Mouse (Mus musculus): ENCODE data around the gene Ythdf1. TPM values are rescaled to one million over a fixed set of nuclear protein-coding genes. Genes with fewer than 3 reads are reported as not detected.

The Ythdf1 gene
- total and polyA plus RNA-seq, 2 experiments from 2014 or later: 27.7 to 51.0 TPM

GRCm38 (mm10) chr2:180905556-180906221 lies 15.1 kb downstream of the Ythdf1 start:
- 71% methylated on average over 5 of the region's 5 CpGs for whole genome bisulfite sequencing
- Histone ChIP-seq H3K4me2 (ENCODE audit: low read depth, low read length) (no peak overlapping the region), H3K27ac (ENCODE audit: low read depth) (no peak overlapping the region), H3K36me3 (replicated peaks; ENCODE audit: control insufficient read depth, insufficient read depth, low read length) (peaks cover 49% of the 10 kb centered on the region), H3K4me1 (ENCODE audit: control insufficient read depth, insufficient read depth) (no peaks in the 10 kb centered on the region), H3K27me3 (ENCODE audit: control insufficient read depth, insufficient read depth, low read length) (no peaks in the 10 kb centered on the region), H3K9me3 (replicated peaks; ENCODE audit: control insufficient read depth, low read length) (no peaks in the 10 kb centered on the region), H3K4me3 (ENCODE audit: low read depth, low read length) (no peak overlapping the region), H3K9ac (replicated peaks; ENCODE audit: low read depth, low read length) (no peak overlapping the region)
- DNase-seq (ENCODE audit: low spot score) (no peak), ATAC-seq (ENCODE audit: insufficient read depth, low read depth) (no peak)
- no peak for TF ChIP-seq EP300 (IDR thresholded peaks at IDR 0.05; ENCODE audit: low read depth)
- TF ChIP-seq CTCF (IDR thresholded peaks at IDR 0.05; ENCODE audit: low read depth): no peak

- 90% methylated on average over 18 of the region's 18 CpGs for WGBS
- Histone ChIP-seq H3K36me3 (replicated peaks; ENCODE audit: control insufficient read depth, insufficient read depth, low read length) (peaks cover 39% of the 10 kb centered on the region), H3K9me3 (replicated peaks; ENCODE audit: control insufficient read depth, low read length) (no peaks in the 10 kb centered on the region), H3K27ac (ENCODE audit: low read depth) (no peak overlapping the region), H3K4me2 (ENCODE audit: low read depth, low read length) (no peak overlapping the region), H3K9ac (replicated peaks; ENCODE audit: low read depth, low read length) (no peak overlapping the region), H3K4me3 (ENCODE audit: low read depth, low read length) (no peak overlapping the region), H3K4me1 (ENCODE audit: control insufficient read depth, insufficient read depth) (no peaks in the 10 kb centered on the region), H3K27me3 (ENCODE audit: control insufficient read depth, insufficient read depth, low read length) (no peaks in the 10 kb centered on the region)
- TF ChIP-seq EP300 (IDR thresholded peaks at IDR 0.05; ENCODE audit: low read depth): no peak
- TF ChIP-seq CTCF (IDR thresholded peaks at IDR 0.05; ENCODE audit: low read depth): no peak
- DNase-seq (ENCODE audit: low spot score) (no peak), ATAC-seq (ENCODE audit: insufficient read depth, low read depth) (no peak)
Observed at GRCm38 (mm10) chr2:180904435-180905208, 16.1 kb downstream of the Ythdf1 start.

- 0 out of 2 replicates have a peak, but pooled peaks cover 7% of the 10 kb centered on the region for H3K27me3 ChIP-seq (ENCODE audit: control insufficient read depth, insufficient read depth, low read length)
- no peaks in the 10 kb centered on the region for H3K9me3 ChIP-seq (replicated peaks; ENCODE audit: control insufficient read depth, low read length)
- no peak overlapping the region for H3K9ac ChIP-seq (replicated peaks; ENCODE audit: low read depth, low read length)
- DNase-seq (ENCODE audit: low spot score): no peak
- H3K36me3 ChIP-seq (replicated peaks; ENCODE audit: control insufficient read depth, insufficient read depth, low read length): peaks cover 30% of the 10 kb centered on the region
- no peak overlapping the region for H3K4me3 ChIP-seq (ENCODE audit: low read depth, low read length)
- no peak for ATAC-seq (ENCODE audit: insufficient read depth, low read depth)
- no peak overlapping the region for H3K4me2 ChIP-seq (ENCODE audit: low read depth, low read length)
- no peak for TF ChIP-seq EP300 (IDR thresholded peaks at IDR 0.05; ENCODE audit: low read depth)
- TF ChIP-seq CTCF (IDR thresholded peaks at IDR 0.05; ENCODE audit: low read depth): peak; percentile 51
- H3K4me1 ChIP-seq (ENCODE audit: control insufficient read depth, insufficient read depth): no peaks in the 10 kb centered on the region
- WGBS: 38% methylated on average over 2 of the region's 2 CpGs
- H3K27ac ChIP-seq (ENCODE audit: low read depth): no peak overlapping the region
Observed at GRCm38 (mm10) chr2:180902086-180902485, 18.7 kb downstream of the Ythdf1 start.

- no peak for DNase-seq (ENCODE audit: low spot score)
- TF ChIP-seq CTCF (IDR thresholded peaks at IDR 0.05; ENCODE audit: low read depth) (no peak), EP300 (IDR thresholded peaks at IDR 0.05; ENCODE audit: low read depth) (no peak)
- no peaks in the 10 kb centered on the region for H3K36me3 ChIP-seq (replicated peaks; ENCODE audit: control insufficient read depth, insufficient read depth, low read length)
- H3K4me3 ChIP-seq (ENCODE audit: low read depth, low read length): no peak overlapping the region
- WGBS: 60% methylated on average over 6 of the region's 6 CpGs
- ATAC-seq (ENCODE audit: insufficient read depth, low read depth): no peak
- H3K27me3 ChIP-seq (ENCODE audit: control insufficient read depth, insufficient read depth, low read length): peaks cover 48% of the 10 kb centered on the region
- H3K27ac ChIP-seq (ENCODE audit: low read depth): no peak overlapping the region
- no peaks in the 10 kb centered on the region for H3K9me3 ChIP-seq (replicated peaks; ENCODE audit: control insufficient read depth, low read length)
- H3K9ac ChIP-seq (replicated peaks; ENCODE audit: low read depth, low read length): no peak overlapping the region
- no peak overlapping the region for H3K4me2 ChIP-seq (ENCODE audit: low read depth, low read length)
- H3K4me1 ChIP-seq (ENCODE audit: control insufficient read depth, insufficient read depth): no peaks in the 10 kb centered on the region
Observed at GRCm38 (mm10) chr2:180897857-180898256, 22.9 kb downstream of the Ythdf1 start.

- H3K27ac ChIP-seq (ENCODE audit: low read depth): no peak overlapping the region
- 66% methylated on average over 15 of the region's 15 CpGs for WGBS
- ATAC-seq (ENCODE audit: insufficient read depth, low read depth) (no peak), DNase-seq (ENCODE audit: low spot score) (no peak)
- no peak overlapping the region for H3K4me3 ChIP-seq (ENCODE audit: low read depth, low read length)
- H3K27me3 ChIP-seq (ENCODE audit: control insufficient read depth, insufficient read depth, low read length): peaks cover 56% of the 10 kb centered on the region
- H3K4me2 ChIP-seq (ENCODE audit: low read depth, low read length): no peak overlapping the region
- no peaks in the 10 kb centered on the region for H3K9me3 ChIP-seq (replicated peaks; ENCODE audit: control insufficient read depth, low read length)
- H3K36me3 ChIP-seq (replicated peaks; ENCODE audit: control insufficient read depth, insufficient read depth, low read length): no peaks in the 10 kb centered on the region
- H3K4me1 ChIP-seq (ENCODE audit: control insufficient read depth, insufficient read depth): no peaks in the 10 kb centered on the region
- TF ChIP-seq CTCF (IDR thresholded peaks at IDR 0.05; ENCODE audit: low read depth) (no peak), EP300 (IDR thresholded peaks at IDR 0.05; ENCODE audit: low read depth) (no peak)
- no peak overlapping the region for H3K9ac ChIP-seq (replicated peaks; ENCODE audit: low read depth, low read length)
Observed at GRCm38 (mm10) chr2:180896819-180897625, 23.7 kb downstream of the Ythdf1 start.
